Mouse (Mus musculus): ENCODE results near the gene Cd163.

The Cd163 gene

GRCm38 (mm10) chr6:124364328-124364727 lies 59.9 kb downstream of the Cd163 start:
- DNase-seq (ENCODE audit: low spot score) = no peak

- no peak for DNase-seq (ENCODE audit: low spot score)
These were observed 69.2 kb downstream of the Cd163 start for GRCm38 (mm10) chr6:124373584-124374206.

- no peak for DNase-seq (ENCODE audit: low spot score)
These were observed 70.2 kb downstream of the Cd163 start for GRCm38 (mm10) chr6:124374683-124375082.

GRCm38 (mm10) chr6:124375435-124375884 lies 71.0 kb downstream of the Cd163 start:
- no peak for DNase-seq (ENCODE audit: low spot score)

GRCm38 (mm10) chr6:124376311-124376710 lies 71.9 kb downstream of the Cd163 start:
- no peak for DNase-seq (ENCODE audit: low spot score)

GRCm38 (mm10) chr6:124377494-124378255 lies 73.2 kb downstream of the Cd163 start:
- no peak for DNase-seq (ENCODE audit: low spot score)

- peak; percentile 25 for DNase-seq (ENCODE audit: low spot score)
These were observed 74.9 kb downstream of the Cd163 start for GRCm38 (mm10) chr6:124379331-124379730.

All from ovary, postnatal 36 days (tissue).